Mouse (Mus musculus): ENCODE results near the gene Thegl. TPM values are rescaled to one million over a fixed set of nuclear protein-coding genes. Genes with fewer than 3 reads are reported as not detected.
A peak's percentile ranks its signal among the peaks of the same experiment; 100 is the strongest.

Gene Thegl
- total and polyA plus RNA-seq, 2 experiments from 2014 or later, result not detected

- no peak overlapping the region for H3K4me3 ChIP-seq (ENCODE audit: low read depth, low read length)
- peaks cover 72% of the 10 kb centered on the region for H3K36me3 ChIP-seq (replicated peaks; ENCODE audit: control insufficient read depth, insufficient read depth, low read length)
- H3K27ac ChIP-seq (ENCODE audit: low read depth), result no peak overlapping the region
- H3K4me1 ChIP-seq (ENCODE audit: control insufficient read depth, insufficient read depth), result no peaks in the 10 kb centered on the region
- ATAC-seq (ENCODE audit: insufficient read depth, low read depth) (no peak), DNase-seq (ENCODE audit: low spot score) (peak; percentile 56)
- H3K4me2 ChIP-seq (ENCODE audit: low read depth, low read length), result no peak overlapping the region
- H3K9me3 ChIP-seq (replicated peaks; ENCODE audit: control insufficient read depth, low read length), result no peaks in the 10 kb centered on the region
- H3K9ac ChIP-seq (replicated peaks; ENCODE audit: low read depth, low read length), result no peak overlapping the region
- TF ChIP-seq CTCF (IDR thresholded peaks at IDR 0.05; ENCODE audit: low read depth) (peak; percentile 66), EP300 (IDR thresholded peaks at IDR 0.05; ENCODE audit: low read depth) (no peak)
- 34% methylated on average over 5 of the region's 5 CpGs for WGBS
- H3K27me3 ChIP-seq (ENCODE audit: control insufficient read depth, insufficient read depth, low read length), result no peaks in the 10 kb centered on the region
Observed at GRCm38 (mm10) chr5:76998416-76998815, 17.4 kb upstream of the Thegl start.

- Histone ChIP-seq H3K9me3 (replicated peaks; ENCODE audit: control insufficient read depth, low read length) (no peaks in the 10 kb centered on the region), H3K27me3 (ENCODE audit: control insufficient read depth, insufficient read depth, low read length) (no peaks in the 10 kb centered on the region), H3K36me3 (replicated peaks; ENCODE audit: control insufficient read depth, insufficient read depth, low read length) (peaks cover 44% of the 10 kb centered on the region), H3K27ac (ENCODE audit: low read depth) (no peak overlapping the region), H3K9ac (replicated peaks; ENCODE audit: low read depth, low read length) (no peak overlapping the region), H3K4me3 (ENCODE audit: low read depth, low read length) (no peak overlapping the region), H3K4me2 (ENCODE audit: low read depth, low read length) (no peak overlapping the region), H3K4me1 (ENCODE audit: control insufficient read depth, insufficient read depth) (no peaks in the 10 kb centered on the region)
- no peak for DNase-seq (ENCODE audit: low spot score)
- TF ChIP-seq CTCF (IDR thresholded peaks at IDR 0.05; ENCODE audit: low read depth), result no peak
- no peak for TF ChIP-seq EP300 (IDR thresholded peaks at IDR 0.05; ENCODE audit: low read depth)
- ATAC-seq (ENCODE audit: insufficient read depth, low read depth), result no peak
- 86% methylated on average over 17 of the region's 17 CpGs for WGBS
Observed at GRCm38 (mm10) chr5:77001192-77001591, 14.6 kb upstream of the Thegl start.

DNA sequence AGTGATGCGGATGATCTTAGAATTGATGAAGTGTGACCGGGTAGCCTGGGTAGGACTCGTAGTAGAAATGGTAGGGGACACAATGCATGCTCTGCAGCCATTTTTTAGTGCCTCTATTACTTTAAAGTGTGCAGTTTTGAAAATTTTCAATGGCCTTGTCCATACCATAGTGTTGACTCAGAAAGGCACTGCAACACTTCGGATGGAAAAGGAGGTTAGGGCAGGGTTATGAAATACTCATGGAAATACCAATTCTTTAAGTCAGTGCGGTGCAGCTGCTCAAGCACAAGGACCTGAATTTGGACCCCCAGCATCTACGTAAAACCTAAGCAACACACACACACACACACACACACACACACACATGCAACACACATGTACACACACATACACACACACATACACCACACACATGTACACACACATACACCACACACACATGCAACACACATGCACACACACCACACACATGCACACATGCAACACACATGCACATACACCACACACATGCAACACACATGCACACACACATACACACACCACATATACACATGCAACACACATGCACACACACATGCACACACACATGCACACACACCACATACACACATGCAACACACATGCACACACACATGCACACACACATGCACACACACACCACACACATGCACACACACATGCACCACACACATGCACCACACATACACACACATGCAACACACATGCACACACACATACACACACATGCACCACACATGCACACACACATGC, 11.6 kb upstream of the Thegl start, which contains the start of gene Arl9:
Gene Arl9 (plus strand): TSS at position 5 of the 771 bp plus-strand sequence.
- no peaks in the 10 kb centered on the region for H3K9me3 ChIP-seq (replicated peaks; ENCODE audit: control insufficient read depth, low read length)
- ATAC-seq (ENCODE audit: insufficient read depth, low read depth) (no peak), DNase-seq (ENCODE audit: low spot score) (no peak)
- H3K27me3 ChIP-seq (ENCODE audit: control insufficient read depth, insufficient read depth, low read length), result no peaks in the 10 kb centered on the region
- H3K4me2 ChIP-seq (ENCODE audit: low read depth, low read length), result no peak within 1 kb of the TSS
- 92% methylated on average over 6 of the region's 6 CpGs for WGBS
- H3K4me1 ChIP-seq (ENCODE audit: control insufficient read depth, insufficient read depth), result no peaks in the 10 kb centered on the region
- H3K9ac ChIP-seq (replicated peaks; ENCODE audit: low read depth, low read length), result no peak within 1 kb of the TSS
- no peak within 1 kb of the TSS for H3K4me3 ChIP-seq (ENCODE audit: low read depth, low read length)
- no peak for TF ChIP-seq EP300 (IDR thresholded peaks at IDR 0.05; ENCODE audit: low read depth)
- TF ChIP-seq CTCF (IDR thresholded peaks at IDR 0.05; ENCODE audit: low read depth), result no peak
- no peak within 1 kb of the TSS for H3K27ac ChIP-seq (ENCODE audit: low read depth)
- H3K36me3 ChIP-seq (replicated peaks; ENCODE audit: control insufficient read depth, insufficient read depth, low read length), result peaks cover 16% of the 10 kb centered on the region

DNA sequence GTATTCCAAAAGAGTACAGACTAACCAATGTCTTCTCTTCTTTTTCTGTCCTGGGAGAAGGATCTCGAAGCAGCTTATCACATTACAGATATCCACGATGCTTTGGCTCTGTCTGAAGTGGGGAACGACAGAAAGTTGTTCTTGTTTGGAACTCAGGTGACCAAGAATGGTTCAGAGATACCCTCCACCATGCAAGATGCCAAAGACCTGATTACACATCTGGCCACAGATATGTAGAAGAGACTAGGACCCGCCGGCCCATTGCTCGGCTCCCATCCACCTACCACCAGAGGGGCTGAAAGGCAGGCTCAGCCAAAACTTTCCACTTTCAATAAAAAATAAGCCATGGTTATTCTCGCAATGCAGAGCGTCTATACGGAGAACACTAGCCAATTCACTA, 5.5 kb upstream of the Thegl start:
- 81% methylated on average over 9 of the region's 9 CpGs for WGBS
- Histone ChIP-seq H3K9ac (replicated peaks; ENCODE audit: low read depth, low read length) (no peak overlapping the region), H3K36me3 (replicated peaks; ENCODE audit: control insufficient read depth, insufficient read depth, low read length) (no peaks in the 10 kb centered on the region), H3K4me2 (ENCODE audit: low read depth, low read length) (no peak overlapping the region), H3K27me3 (ENCODE audit: control insufficient read depth, insufficient read depth, low read length) (no peaks in the 10 kb centered on the region), H3K4me1 (ENCODE audit: control insufficient read depth, insufficient read depth) (no peaks in the 10 kb centered on the region), H3K9me3 (replicated peaks; ENCODE audit: control insufficient read depth, low read length) (no peaks in the 10 kb centered on the region), H3K27ac (ENCODE audit: low read depth) (no peak overlapping the region), H3K4me3 (ENCODE audit: low read depth, low read length) (no peak overlapping the region)
- DNase-seq (ENCODE audit: low spot score) (no peak), ATAC-seq (ENCODE audit: insufficient read depth, low read depth) (no peak)
- TF ChIP-seq CTCF (IDR thresholded peaks at IDR 0.05; ENCODE audit: low read depth), result no peak
- no peak for TF ChIP-seq EP300 (IDR thresholded peaks at IDR 0.05; ENCODE audit: low read depth)

DNA sequence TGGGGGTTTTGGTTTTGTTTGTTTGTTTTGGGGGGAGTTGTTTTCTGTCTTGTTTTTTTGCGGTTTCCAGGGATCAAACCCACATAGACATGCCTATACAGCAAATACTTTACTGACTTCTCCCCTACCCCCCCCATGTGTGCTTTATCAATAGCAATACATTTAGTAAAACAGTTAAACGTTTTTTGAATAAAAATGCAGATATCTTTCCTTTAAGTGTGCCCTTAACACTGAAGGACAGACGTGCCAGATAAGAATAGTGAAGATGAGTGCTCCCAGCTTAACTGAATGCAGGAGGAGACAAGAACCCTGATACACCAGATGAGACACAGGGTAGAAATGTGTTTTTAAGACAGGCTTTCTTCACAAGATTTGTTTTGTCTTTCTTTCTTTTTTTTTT, 4.7 kb upstream of the Thegl start:
- Histone ChIP-seq H3K27ac (ENCODE audit: low read depth) (no peak overlapping the region), H3K9me3 (replicated peaks; ENCODE audit: control insufficient read depth, low read length) (no peaks in the 10 kb centered on the region), H3K9ac (replicated peaks; ENCODE audit: low read depth, low read length) (no peak overlapping the region), H3K4me3 (ENCODE audit: low read depth, low read length) (no peak overlapping the region), H3K4me2 (ENCODE audit: low read depth, low read length) (no peak overlapping the region), H3K27me3 (ENCODE audit: control insufficient read depth, insufficient read depth, low read length) (0 out of 2 replicates have a peak, but pooled peaks cover 1% of the 10 kb centered on the region), H3K36me3 (replicated peaks; ENCODE audit: control insufficient read depth, insufficient read depth, low read length) (no peaks in the 10 kb centered on the region), H3K4me1 (ENCODE audit: control insufficient read depth, insufficient read depth) (no peaks in the 10 kb centered on the region)
- ATAC-seq (ENCODE audit: insufficient read depth, low read depth) (no peak), DNase-seq (ENCODE audit: low spot score) (no peak)
- 49% methylated on average over 3 of the region's 3 CpGs for WGBS
- TF ChIP-seq CTCF (IDR thresholded peaks at IDR 0.05; ENCODE audit: low read depth) (no peak), EP300 (IDR thresholded peaks at IDR 0.05; ENCODE audit: low read depth) (no peak)

DNA sequence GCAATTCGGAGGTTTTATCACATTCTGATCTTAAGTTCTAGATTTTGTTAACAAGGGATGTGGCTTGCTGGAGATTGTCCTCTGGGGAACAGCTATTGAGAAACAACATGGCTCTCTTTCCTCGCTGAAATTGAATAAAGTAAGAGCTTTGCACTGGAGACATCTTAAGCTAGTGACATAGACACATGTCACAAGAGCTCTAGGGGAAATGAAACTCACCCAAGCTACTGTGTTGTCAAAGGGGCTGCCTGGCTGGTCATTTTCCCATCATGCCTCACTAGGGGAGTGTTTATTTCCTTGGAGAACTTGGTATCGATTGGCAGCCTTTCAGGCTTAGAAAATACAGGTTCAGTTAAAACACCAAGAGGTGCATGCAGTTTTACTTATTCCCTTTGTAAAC, 2.7 kb upstream of the Thegl start:
- no peak for TF ChIP-seq CTCF (IDR thresholded peaks at IDR 0.05; ENCODE audit: low read depth)
- no peak for TF ChIP-seq EP300 (IDR thresholded peaks at IDR 0.05; ENCODE audit: low read depth)
- Histone ChIP-seq H3K4me3 (ENCODE audit: low read depth, low read length) (no peak overlapping the region), H3K27me3 (ENCODE audit: control insufficient read depth, insufficient read depth, low read length) (0 out of 2 replicates have a peak, but pooled peaks cover 11% of the 10 kb centered on the region), H3K27ac (ENCODE audit: low read depth) (no peak overlapping the region), H3K9ac (replicated peaks; ENCODE audit: low read depth, low read length) (no peak overlapping the region), H3K9me3 (replicated peaks; ENCODE audit: control insufficient read depth, low read length) (no peaks in the 10 kb centered on the region), H3K4me1 (ENCODE audit: control insufficient read depth, insufficient read depth) (no peaks in the 10 kb centered on the region), H3K4me2 (ENCODE audit: low read depth, low read length) (no peak overlapping the region), H3K36me3 (replicated peaks; ENCODE audit: control insufficient read depth, insufficient read depth, low read length) (no peaks in the 10 kb centered on the region)
- WGBS, result 67% methylated on average over 3 of the region's 3 CpGs
- ATAC-seq (ENCODE audit: insufficient read depth, low read depth), result no peak
- no peak for DNase-seq (ENCODE audit: low spot score)

Measured in heart, postnatal 0 days (tissue).